Mouse (Mus musculus): ENCODE results near the gene Tex2. TPM values are rescaled to one million over a fixed set of nuclear protein-coding genes. Genes with fewer than 3 reads are reported as not detected.
"Not testable (repeated sequence)": the region's sequence is repeated elsewhere in the genome, so short reads cannot be mapped to it uniquely, and the experiment has no call there.

Tex2 gene
- polyA plus RNA-seq, 1 experiment from 2014 or later, result 8.3 TPM

DNA sequence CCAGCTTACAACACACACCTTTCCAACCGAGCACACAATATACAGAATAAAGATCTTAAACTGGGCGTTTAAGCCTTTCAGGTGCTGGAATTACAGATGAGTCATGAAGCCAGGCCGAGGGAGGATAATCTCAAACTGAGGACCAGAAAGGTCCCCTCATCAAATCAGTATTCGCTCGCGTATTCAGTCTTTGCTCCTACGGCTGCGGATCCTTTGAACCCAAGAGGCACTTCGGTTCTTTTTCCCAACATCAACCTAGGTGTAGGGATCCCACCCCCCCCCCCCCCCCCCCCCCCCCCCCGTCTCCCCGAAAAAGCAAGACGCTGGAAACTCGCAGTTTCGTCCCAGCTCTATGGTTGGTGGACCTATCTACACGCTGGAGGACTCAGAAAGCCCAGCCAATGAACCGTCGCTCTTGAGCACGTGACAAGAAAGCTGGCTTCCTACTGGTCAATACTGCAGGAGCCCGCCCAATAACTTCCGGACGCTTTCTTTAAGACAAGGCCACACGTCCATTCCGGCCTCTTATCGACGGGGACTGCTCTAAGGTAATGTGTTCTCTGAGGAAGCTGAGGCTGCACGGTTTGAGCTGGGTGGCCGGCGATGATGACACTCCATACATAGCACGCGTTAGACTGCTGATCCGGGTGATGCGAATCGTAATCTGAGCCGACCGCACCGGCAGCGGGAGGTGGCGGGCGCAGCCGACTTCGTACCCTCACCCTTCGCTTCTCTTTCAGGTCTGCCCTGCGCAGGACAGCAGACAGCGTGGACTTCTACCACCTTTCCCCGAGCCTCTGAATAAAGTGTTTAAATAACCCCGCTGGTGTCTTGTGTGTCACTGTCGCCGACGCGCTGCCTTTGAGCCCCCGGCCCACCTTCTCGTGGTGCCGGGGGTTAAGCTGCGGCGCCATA lies 112.6 kb downstream of the Tex2 start:
- ATAC-seq (replicated peaks; ENCODE audit: low FRiP score) (peak; percentile 98), DNase-seq (ENCODE audit: low spot score) (peak; percentile 94)
- Histone ChIP-seq H3K9ac (ENCODE audit: low read length) (peak overlapping the region; percentile 100), H3K4me1 (replicated peaks; ENCODE audit: control insufficient read depth, insufficient read depth, low read length) (no peaks in the 10 kb centered on the region), H3K27ac (ENCODE audit: low read depth, low read length) (peak overlapping the region; percentile 99), H3K4me3 (ENCODE audit: low read depth, low read length) (peak overlapping the region; percentile 93), H3K27me3 (ENCODE audit: control insufficient read depth, insufficient read depth, low read length) (no peaks in the 10 kb centered on the region), H3K9me3 (ENCODE audit: control insufficient read depth, low read length) (no peaks in the 10 kb centered on the region), H3K4me2 (ENCODE audit: low read depth, low read length, severe bottlenecking) (peak overlapping the region; percentile 75), H3K36me3 (ENCODE audit: control insufficient read depth, insufficient read depth, low read length) (no peaks in the 10 kb centered on the region)
- WGBS, result 1% methylated on average over 49 of the region's 55 CpGs

DNA sequence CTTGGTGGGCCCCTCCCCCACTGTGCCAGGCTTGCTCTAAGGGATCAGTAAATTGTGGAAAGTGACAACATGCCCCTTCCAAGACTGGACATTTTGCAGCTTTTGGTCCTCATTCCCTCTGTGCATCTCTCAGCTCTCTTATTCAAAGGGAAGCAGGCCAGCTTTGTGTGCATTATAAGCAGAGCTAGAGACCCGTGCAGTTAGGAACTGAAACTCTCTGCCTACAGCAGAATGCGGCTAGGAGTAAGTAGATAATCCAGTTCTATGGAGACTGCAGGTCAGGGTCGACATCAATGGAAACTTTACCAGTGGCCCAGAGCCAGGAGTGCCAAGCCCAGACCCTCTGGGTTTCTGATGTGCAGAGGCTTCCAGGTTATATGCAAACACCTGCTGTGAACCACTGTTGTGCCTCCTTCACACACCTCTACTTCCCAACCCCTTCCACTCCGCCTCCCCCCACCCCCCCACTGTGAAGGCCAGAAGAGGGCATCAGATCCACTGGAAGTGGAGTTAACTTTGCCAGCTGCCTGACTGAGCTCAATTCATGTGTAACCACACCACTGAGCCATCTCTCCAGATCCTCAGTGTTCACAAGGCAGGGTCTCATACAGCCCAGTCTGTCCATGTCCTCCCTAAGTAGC lies 114.4 kb downstream of the Tex2 start:
- H3K27me3 ChIP-seq (ENCODE audit: control insufficient read depth, insufficient read depth, low read length), result no peaks in the 10 kb centered on the region
- no peaks in the 10 kb centered on the region for H3K36me3 ChIP-seq (ENCODE audit: control insufficient read depth, insufficient read depth, low read length)
- H3K4me3 ChIP-seq (ENCODE audit: low read depth, low read length), result no peak overlapping the region
- no peak for DNase-seq (ENCODE audit: low spot score)
- no peak overlapping the region for H3K4me2 ChIP-seq (ENCODE audit: low read depth, low read length, severe bottlenecking)
- no peaks in the 10 kb centered on the region for H3K9me3 ChIP-seq (ENCODE audit: control insufficient read depth, low read length)
- 23% methylated on average over 4 of the region's 4 CpGs for WGBS
- no peak overlapping the region for H3K9ac ChIP-seq (ENCODE audit: low read length)
- ATAC-seq (replicated peaks; ENCODE audit: low FRiP score), result no peak
- H3K4me1 ChIP-seq (replicated peaks; ENCODE audit: control insufficient read depth, insufficient read depth, low read length), result no peaks in the 10 kb centered on the region
- H3K27ac ChIP-seq (ENCODE audit: low read depth, low read length), result no peak overlapping the region

DNA sequence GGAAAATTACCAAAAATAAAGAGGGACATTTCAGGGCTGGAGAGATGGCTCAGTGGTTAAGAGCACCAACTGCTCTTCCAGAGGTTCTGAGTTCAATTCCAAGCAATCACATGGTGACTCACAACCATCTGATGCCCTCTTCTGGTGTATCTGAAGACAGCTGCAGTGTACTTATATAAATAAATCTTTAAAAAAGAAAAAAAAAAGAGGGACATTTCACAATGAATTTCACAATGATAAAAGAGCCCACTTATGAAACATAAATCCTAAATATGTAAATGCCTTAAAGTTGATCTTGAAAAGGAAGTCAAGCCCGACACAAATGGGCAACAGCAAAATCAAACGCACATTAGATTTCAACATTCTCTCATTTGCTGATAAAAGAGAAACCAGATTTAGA lies 115.3 kb downstream of the Tex2 start:
- no peak for DNase-seq (ENCODE audit: low spot score)
- Histone ChIP-seq H3K4me2 (ENCODE audit: low read depth, low read length, severe bottlenecking) (no peak overlapping the region), H3K9me3 (ENCODE audit: control insufficient read depth, low read length) (no peaks in the 10 kb centered on the region), H3K4me3 (ENCODE audit: low read depth, low read length) (no peak overlapping the region), H3K9ac (ENCODE audit: low read length) (no peak overlapping the region), H3K27ac (ENCODE audit: low read depth, low read length) (no peak overlapping the region), H3K4me1 (replicated peaks; ENCODE audit: control insufficient read depth, insufficient read depth, low read length) (no peaks in the 10 kb centered on the region), H3K27me3 (ENCODE audit: control insufficient read depth, insufficient read depth, low read length) (no peaks in the 10 kb centered on the region), H3K36me3 (ENCODE audit: control insufficient read depth, insufficient read depth, low read length) (no peaks in the 10 kb centered on the region)
- WGBS, result 96% methylated on average over 2 of the region's 2 CpGs
- no peak for ATAC-seq (replicated peaks; ENCODE audit: low FRiP score)

DNA sequence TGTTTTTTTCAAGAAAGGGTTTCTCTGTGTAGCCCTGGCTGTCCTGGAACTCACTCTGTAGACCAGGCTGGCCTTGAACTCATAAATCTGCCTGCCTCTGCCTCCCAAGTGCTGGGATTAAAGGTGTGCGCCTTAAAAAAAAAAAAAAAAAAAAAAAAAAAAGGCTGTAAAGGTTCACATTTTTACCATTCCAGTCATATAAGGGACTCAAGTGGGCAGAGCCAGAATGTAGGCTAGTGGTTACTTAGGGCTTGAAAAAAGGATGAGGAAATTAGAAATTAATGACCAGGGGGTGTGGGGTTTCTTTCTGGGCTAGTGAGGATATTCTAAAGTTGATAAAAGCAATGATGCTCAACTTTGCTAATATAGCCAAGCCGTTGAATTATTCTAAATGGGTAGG lies 116.2 kb downstream of the Tex2 start:
- not testable (repeated sequence) for DNase-seq (ENCODE audit: low spot score); H3K9ac ChIP-seq (ENCODE audit: low read length); H3K36me3 ChIP-seq (ENCODE audit: control insufficient read depth, insufficient read depth, low read length); H3K4me3 ChIP-seq (ENCODE audit: low read depth, low read length); H3K9me3 ChIP-seq (ENCODE audit: control insufficient read depth, low read length); ATAC-seq (replicated peaks; ENCODE audit: low FRiP score); H3K4me2 ChIP-seq (ENCODE audit: low read depth, low read length, severe bottlenecking); H3K27me3 ChIP-seq (ENCODE audit: control insufficient read depth, insufficient read depth, low read length); H3K4me1 ChIP-seq (replicated peaks; ENCODE audit: control insufficient read depth, insufficient read depth, low read length); H3K27ac ChIP-seq (ENCODE audit: low read depth, low read length)
- WGBS, result 93% methylated on average over 2 of the region's 2 CpGs

DNA sequence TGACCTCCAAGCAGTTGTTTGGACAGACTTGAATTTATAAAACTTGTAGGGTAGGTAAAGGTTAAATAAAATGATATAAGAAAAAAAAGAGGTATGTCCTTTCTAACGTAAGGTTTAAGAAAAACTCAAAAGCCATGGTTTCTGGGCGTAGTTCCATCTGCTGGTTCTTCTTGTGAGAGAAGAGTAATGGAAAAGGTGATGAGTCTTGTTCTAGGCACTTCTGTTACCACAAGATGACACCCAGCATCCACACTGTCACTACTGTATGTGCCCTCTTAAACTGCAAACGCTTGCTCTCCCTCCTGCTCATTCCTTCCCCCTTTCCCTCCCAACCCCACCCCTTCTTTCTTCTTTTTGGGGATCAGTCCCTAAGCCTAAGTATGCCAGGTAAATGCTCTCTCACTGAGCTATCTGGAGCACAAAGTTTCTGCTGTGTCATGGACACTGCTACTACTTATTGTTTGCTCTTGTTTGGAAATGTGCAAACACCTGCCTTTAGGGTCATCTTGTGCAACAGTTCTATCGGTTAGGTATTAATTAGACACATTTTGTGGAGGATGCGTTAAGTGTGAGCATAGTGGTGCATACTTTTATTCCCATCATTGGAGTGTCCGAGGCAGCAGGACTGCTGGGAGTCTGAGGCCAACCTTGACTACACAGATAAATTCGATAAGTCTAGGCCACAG lies 120.1 kb downstream of the Tex2 start:
- Histone ChIP-seq H3K36me3 (ENCODE audit: control insufficient read depth, insufficient read depth, low read length) (no peaks in the 10 kb centered on the region), H3K27me3 (ENCODE audit: control insufficient read depth, insufficient read depth, low read length) (no peaks in the 10 kb centered on the region), H3K4me1 (replicated peaks; ENCODE audit: control insufficient read depth, insufficient read depth, low read length) (no peaks in the 10 kb centered on the region; the same call in 1 of the 2 replicates), H3K27ac (ENCODE audit: low read depth, low read length) (no peak overlapping the region), H3K9ac (ENCODE audit: low read length) (no peak overlapping the region), H3K4me2 (ENCODE audit: low read depth, low read length, severe bottlenecking) (no peak overlapping the region), H3K9me3 (ENCODE audit: control insufficient read depth, low read length) (no peaks in the 10 kb centered on the region), H3K4me3 (ENCODE audit: low read depth, low read length) (no peak overlapping the region)
- 81% methylated on average over 7 of the region's 7 CpGs for WGBS
- DNase-seq (ENCODE audit: low spot score) (no peak), ATAC-seq (replicated peaks; ENCODE audit: low FRiP score) (no peak)

GRCm38 (mm10) chr11:106491393-106491792 lies 121.8 kb downstream of the Tex2 start:
- no peaks in the 10 kb centered on the region for H3K27me3 ChIP-seq (ENCODE audit: control insufficient read depth, insufficient read depth, low read length)
- DNase-seq (ENCODE audit: low spot score) (no peak), ATAC-seq (replicated peaks; ENCODE audit: low FRiP score) (no peak)
- no peaks in the 10 kb centered on the region for H3K36me3 ChIP-seq (ENCODE audit: control insufficient read depth, insufficient read depth, low read length)
- H3K9me3 ChIP-seq (ENCODE audit: control insufficient read depth, low read length), result no peaks in the 10 kb centered on the region
- WGBS, result 2% methylated on average over 3 of the region's 3 CpGs
- H3K4me1 ChIP-seq (replicated peaks; ENCODE audit: control insufficient read depth, insufficient read depth, low read length), result peaks cover 2% of the 10 kb centered on the region; the same call in 1 of the 2 replicates
- H3K4me2 ChIP-seq (ENCODE audit: low read depth, low read length, severe bottlenecking), result no peak overlapping the region
- H3K9ac ChIP-seq (ENCODE audit: low read length), result no peak overlapping the region
- H3K4me3 ChIP-seq (ENCODE audit: low read depth, low read length), result no peak overlapping the region
- no peak overlapping the region for H3K27ac ChIP-seq (ENCODE audit: low read depth, low read length)

DNA sequence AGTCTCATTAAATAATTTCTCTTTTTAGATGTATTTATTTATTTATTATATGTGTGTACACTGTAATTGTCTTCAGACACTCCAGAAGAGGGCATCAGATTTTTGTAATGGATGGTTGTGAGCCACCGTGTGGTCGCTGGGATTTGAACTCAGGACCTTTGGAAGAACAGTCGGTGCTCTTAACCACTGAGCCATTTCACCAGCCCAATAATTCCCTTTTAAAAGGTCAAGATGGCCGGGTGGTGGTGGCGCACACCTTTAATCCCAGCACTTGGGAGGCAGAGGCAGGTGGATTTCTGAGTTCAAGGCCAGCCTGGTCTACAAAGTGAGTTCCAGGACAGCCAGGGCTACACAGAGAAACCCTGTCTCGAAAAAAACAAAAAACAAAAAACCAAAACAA lies 122.6 kb downstream of the Tex2 start:
- DNase-seq (ENCODE audit: low spot score); ATAC-seq (replicated peaks; ENCODE audit: low FRiP score); H3K36me3 ChIP-seq (ENCODE audit: control insufficient read depth, insufficient read depth, low read length); H3K4me3 ChIP-seq (ENCODE audit: low read depth, low read length); H3K4me2 ChIP-seq (ENCODE audit: low read depth, low read length, severe bottlenecking); H3K27ac ChIP-seq (ENCODE audit: low read depth, low read length); H3K9me3 ChIP-seq (ENCODE audit: control insufficient read depth, low read length); H3K4me1 ChIP-seq (replicated peaks; ENCODE audit: control insufficient read depth, insufficient read depth, low read length); H3K27me3 ChIP-seq (ENCODE audit: control insufficient read depth, insufficient read depth, low read length); H3K9ac ChIP-seq (ENCODE audit: low read length): not testable (repeated sequence)
- 92% methylated on average over 6 of the region's 6 CpGs for WGBS

DNA sequence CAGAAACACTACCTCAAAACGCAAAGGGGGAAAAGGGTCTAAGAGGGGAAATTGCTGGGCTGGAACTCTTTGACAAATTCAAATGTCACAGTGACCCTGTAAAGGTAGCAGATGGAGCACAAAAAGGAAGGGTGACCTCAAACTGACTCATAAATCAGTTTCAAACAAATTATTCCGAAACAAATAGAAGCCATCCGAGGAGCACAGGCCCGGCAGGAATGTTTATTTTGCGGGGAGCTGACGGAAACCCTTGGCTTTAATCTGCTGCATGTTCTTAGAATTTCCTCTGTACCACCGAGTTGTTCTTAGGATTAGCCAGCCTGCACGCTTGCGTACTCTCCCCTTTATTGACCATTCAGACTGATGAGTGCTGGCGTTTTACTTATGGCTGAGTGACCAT lies 123.2 kb downstream of the Tex2 start:
- no peak overlapping the region for H3K4me2 ChIP-seq (ENCODE audit: low read depth, low read length, severe bottlenecking)
- peaks cover 3% of the 10 kb centered on the region; the same call in 1 of the 2 replicates for H3K4me1 ChIP-seq (replicated peaks; ENCODE audit: control insufficient read depth, insufficient read depth, low read length)
- DNase-seq (ENCODE audit: low spot score), result no peak
- no peaks in the 10 kb centered on the region for H3K36me3 ChIP-seq (ENCODE audit: control insufficient read depth, insufficient read depth, low read length)
- H3K27ac ChIP-seq (ENCODE audit: low read depth, low read length), result no peak overlapping the region
- ATAC-seq (replicated peaks; ENCODE audit: low FRiP score), result no peak
- H3K27me3 ChIP-seq (ENCODE audit: control insufficient read depth, insufficient read depth, low read length), result no peaks in the 10 kb centered on the region
- H3K4me3 ChIP-seq (ENCODE audit: low read depth, low read length), result no peak overlapping the region
- no peak overlapping the region for H3K9ac ChIP-seq (ENCODE audit: low read length)
- H3K9me3 ChIP-seq (ENCODE audit: control insufficient read depth, low read length), result no peaks in the 10 kb centered on the region
- WGBS, result 61% methylated on average over 10 of the region's 10 CpGs
